Mouse (Mus musculus) adrenal gland (tissue): ENCODE data around the gene Gm9913.

Source experiments
- intact Hi-C: fragments of 180-260 bp; cut with DNase I; formaldehyde crosslinking; loops from one replicate; pipeline ENCODE4 v1.15.1; 2025
- long read RNA-seq, 2 experiments: library from polyadenylated mRNA; unstranded; transcript quantifications; one replicate each; pipeline ENCODE4 v2.0.0; 2020; ENCODE audit warnings: borderline replicate concordance in 1 of 2; ENCODE audit not compliant: insufficient replicate concordance in 1 of 2

Gene Gm9913
- long read RNA-seq, experiment 1: 0 reads
- long read RNA-seq, experiment 2: 0 reads

- intact Hi-C loops: no loop called here
These were observed at the start of gene Gm9913 for GRCm38 (mm10) chr2:125505006-125505745. Gene Gm9913 (plus strand): TSS chr2:125505089.

- intact Hi-C loops: no loop called here
These were observed 48.7 kb upstream of the Gm9913 start for GRCm38 (mm10) chr2:125456059-125456789.

GRCm38 (mm10) chr2:125459087-125459486, 45.8 kb upstream of the Gm9913 start:
- intact Hi-C loops: no loop called here

- intact Hi-C loops: no loop called here
These were observed 40.9 kb upstream of the Gm9913 start for GRCm38 (mm10) chr2:125464036-125464435.

- intact Hi-C loops: no loop called here
These were observed 34.2 kb upstream of the Gm9913 start for GRCm38 (mm10) chr2:125470553-125471295.

GRCm38 (mm10) chr2:125471721-125472120, 33.2 kb upstream of the Gm9913 start:
- intact Hi-C loops: no loop called here

GRCm38 (mm10) chr2:125473228-125473627, 31.7 kb upstream of the Gm9913 start:
- intact Hi-C loops: no loop called here

- intact Hi-C loops: no loop called here
These were observed 30.2 kb upstream of the Gm9913 start for GRCm38 (mm10) chr2:125474690-125475089.

GRCm38 (mm10) chr2:125476231-125476630, 28.7 kb upstream of the Gm9913 start:
- intact Hi-C loops: no loop called here

GRCm38 (mm10) chr2:125477367-125477766, 27.5 kb upstream of the Gm9913 start:
- intact Hi-C loops: no loop called here

- intact Hi-C loops: no loop called here
These were observed 26.2 kb upstream of the Gm9913 start for GRCm38 (mm10) chr2:125478705-125479104.

- intact Hi-C loops: no loop called here
These were observed 24.8 kb upstream of the Gm9913 start for GRCm38 (mm10) chr2:125480057-125480456.

GRCm38 (mm10) chr2:125481116-125481515, 23.8 kb upstream of the Gm9913 start:
- intact Hi-C loops: no loop called here

GRCm38 (mm10) chr2:125481531-125482317, 23.2 kb upstream of the Gm9913 start:
- intact Hi-C loops: no loop called here

GRCm38 (mm10) chr2:125484164-125484563, 20.7 kb upstream of the Gm9913 start:
- intact Hi-C loops: no loop called here

- intact Hi-C loops: no loop called here
These were observed 20.0 kb upstream of the Gm9913 start for GRCm38 (mm10) chr2:125484910-125485309.

- intact Hi-C loops: no loop called here
These were observed 14.9 kb upstream of the Gm9913 start for GRCm38 (mm10) chr2:125489979-125490378.

- intact Hi-C loops: no loop called here
These were observed 12.6 kb upstream of the Gm9913 start for GRCm38 (mm10) chr2:125492050-125492900.

GRCm38 (mm10) chr2:125494291-125494690, 10.6 kb upstream of the Gm9913 start:
- intact Hi-C loops: no loop called here
